Mouse (Mus musculus): ENCODE results near the gene Timeless.
"Not testable (repeated sequence)": the region's sequence is repeated elsewhere in the genome, so short reads cannot be mapped to it uniquely, and the experiment has no call there.

Gene Timeless

DNA sequence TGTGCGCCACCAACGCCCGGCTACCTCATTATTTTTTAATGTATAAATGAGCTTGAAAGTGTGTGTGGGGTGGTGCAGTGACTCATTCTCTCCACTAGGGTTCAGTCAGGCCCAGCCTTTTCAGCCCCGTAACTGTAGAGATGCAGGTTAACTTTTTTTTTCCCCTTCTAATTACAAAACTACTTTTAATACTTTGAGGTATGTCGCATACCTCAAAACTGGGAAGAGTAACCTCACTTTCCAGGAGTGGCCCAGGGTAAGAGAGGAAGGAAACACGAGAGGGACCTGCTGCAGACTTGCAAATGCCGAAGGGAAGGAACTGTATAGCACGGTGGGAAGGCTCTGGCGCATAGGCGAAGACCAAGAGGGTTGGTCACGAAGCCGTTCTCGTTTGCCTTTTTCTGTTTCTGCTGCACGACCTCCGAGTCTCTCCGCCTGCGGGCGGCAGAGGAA lies 19.0 kb upstream of the Timeless start:
- peak; percentile 30 for DNase-seq (ENCODE audit: low spot score)

DNA sequence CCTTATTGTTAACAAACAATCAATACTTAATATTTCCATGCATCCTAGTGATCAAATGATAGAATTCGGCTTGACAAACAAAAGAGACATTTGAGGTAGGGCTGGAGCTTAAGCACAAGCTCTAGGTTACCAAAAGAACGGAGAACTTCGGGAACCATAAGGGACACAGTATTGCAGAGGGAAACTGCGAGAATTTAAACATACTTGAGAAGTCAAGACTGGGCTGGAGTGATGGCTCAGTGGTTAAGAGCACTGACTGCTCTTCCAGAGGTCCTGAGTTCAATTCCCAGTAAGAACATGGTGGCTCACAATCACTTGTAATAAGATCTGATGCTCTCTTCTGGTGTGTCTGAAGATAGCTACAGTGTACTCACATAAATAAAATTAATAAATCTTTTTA lies 17.8 kb upstream of the Timeless start:
- DNase-seq (ENCODE audit: low spot score) = not testable (repeated sequence)

DNA sequence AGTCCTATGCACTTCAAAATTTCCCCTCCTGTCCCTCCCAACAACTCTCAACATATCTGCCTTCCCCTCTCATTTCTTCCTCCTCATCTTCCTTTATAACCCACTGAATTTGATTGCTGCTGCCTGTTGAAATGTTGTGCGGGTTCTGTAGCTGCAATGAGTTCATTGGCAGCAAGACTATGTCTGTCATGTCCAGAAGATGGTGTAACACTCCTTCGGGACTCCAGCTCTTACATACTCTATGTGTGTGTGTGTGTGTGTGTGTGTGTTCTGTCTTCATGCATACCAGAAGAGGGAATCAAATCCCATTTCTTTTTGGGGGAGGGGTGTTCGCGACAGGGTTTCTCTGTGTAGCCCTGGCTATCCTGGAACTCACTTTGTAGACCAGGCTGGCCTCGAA lies 16.9 kb upstream of the Timeless start:
- DNase-seq (ENCODE audit: low spot score) = no peak

DNA sequence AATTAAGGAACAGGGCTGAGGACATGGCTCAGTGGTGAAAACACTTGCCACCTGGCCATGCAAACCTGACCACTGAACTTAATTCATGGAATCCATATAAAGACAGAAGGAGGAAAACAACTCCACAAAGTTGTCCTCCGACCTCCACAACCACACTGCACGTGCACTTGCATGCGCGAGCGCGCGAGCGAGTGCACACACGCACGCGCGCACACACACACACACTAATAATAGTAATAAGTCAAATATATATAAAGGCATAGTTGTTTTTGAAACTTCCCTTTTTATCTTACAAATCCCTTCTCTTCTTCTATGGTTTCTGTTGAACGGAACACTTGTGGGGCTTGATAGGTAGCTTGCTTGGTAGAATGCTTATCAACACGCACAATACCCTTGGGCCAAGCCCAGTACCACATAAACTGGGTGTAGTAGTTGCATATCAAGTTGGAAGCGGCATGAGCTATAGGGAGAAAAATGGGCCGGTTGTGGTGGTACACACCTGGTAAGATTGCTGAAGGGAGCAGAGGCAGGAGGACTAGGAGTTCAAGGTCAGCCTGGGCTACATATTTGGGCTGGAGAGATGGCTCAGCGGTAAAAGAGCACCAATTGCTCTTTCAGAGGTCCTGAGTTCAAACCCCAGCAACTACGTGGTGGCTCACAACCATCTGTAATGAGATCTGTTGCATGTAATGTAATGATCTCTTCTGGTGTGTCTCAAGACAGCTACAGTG lies 13.3 kb upstream of the Timeless start:
- DNase-seq (ENCODE audit: low spot score) = no peak

DNA sequence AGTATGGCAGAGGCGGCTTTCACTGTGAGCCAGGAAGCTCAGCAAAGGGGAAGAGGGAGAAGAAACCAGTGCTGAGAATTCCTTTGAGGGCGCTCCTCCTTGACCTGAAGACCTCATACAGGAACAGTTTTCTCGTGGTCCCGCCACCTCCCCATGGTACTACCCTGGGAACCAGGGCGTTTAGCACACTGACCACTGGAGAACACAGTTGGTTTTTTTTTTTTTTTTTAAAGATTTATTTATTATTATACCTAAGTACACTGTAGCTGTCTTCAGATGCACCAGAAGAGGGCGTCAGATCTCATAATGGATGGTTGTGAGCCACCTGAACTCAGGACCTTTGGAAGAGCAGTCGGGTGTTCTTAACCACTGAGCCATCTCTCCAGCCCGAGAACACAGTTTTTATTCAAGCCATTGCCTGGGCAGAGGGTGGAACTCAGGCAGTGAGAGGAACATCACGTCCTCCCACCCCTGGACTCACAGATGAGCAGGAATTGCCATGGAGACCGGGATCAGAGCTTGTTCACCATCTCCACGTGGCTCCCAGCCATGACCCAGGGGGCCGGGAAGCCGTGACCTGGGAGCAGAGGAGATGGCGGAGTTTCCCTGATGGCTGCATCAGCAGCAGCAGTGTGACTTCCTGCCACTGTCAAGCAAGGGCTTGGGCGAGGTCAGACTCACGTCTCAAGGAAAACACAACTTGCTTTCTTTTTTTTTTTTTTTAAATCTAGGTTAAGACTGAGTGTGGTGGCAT lies 10.2 kb upstream of the Timeless start:
- no peak for DNase-seq (ENCODE audit: low spot score)

DNA sequence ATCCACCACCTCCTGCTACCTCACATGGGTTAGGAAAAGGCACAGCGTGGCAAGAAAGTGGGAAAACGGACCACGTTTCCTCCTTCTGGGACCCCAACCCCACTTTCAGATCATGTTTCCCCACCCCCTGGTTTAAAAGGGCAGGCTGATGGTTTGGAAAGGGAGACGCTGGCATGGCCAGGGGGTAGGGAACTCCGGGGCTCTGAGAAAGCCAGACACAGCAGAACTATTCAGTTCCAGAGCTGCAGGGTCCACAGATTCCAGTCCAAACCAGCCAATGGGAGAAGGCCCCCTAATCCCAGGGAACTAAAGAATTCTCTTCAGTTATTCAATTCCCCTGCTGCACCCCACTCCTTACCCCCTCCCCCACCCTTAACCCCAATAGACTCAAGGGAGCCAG lies 6.8 kb upstream of the Timeless start:
- no peak for DNase-seq (ENCODE audit: low spot score)

DNA sequence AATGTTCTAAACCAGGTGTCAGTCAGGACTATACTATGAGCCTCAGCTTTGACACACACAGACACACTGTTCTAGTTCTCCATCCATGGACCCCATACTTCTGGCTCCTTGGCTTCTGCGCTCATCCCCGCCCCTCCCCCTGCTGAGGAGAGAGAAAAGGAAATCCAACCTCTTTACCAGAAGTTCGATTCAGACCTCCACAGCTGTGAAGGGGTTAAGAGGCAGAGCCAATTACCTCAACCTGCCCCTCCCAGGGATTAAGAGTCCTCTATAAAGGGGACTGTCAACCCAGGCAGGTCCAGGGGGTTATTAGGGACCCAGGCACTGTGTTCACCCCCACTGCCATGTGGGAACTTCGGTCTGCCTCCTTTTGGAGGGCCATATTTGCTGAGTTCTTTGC lies 6.3 kb upstream of the Timeless start, which contains the start of gene Mip:
Gene Mip, plus strand, starts transcription at position 301 of the 400 bp plus-strand sequence.
- no peak for DNase-seq (ENCODE audit: low spot score)

DNA sequence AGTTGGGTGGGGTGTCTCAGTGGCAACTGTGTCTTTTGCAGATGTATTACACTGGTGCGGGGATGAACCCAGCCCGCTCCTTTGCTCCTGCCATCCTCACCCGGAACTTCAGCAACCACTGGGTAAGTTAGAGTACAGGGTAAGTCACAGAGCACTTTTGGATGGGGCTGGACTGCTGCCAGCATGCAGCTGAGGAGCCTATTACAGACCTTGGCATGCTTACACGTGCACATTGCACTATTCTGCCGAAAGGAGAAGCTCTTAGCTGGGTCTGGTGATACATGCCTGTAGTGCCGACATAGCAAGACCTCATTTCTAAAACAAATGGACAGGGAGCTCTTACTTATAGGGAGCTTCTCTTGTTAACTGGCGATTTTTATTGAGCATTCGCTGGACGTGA lies 4.3 kb upstream of the Timeless start:
- DNase-seq (ENCODE audit: low spot score) = no peak

DNA sequence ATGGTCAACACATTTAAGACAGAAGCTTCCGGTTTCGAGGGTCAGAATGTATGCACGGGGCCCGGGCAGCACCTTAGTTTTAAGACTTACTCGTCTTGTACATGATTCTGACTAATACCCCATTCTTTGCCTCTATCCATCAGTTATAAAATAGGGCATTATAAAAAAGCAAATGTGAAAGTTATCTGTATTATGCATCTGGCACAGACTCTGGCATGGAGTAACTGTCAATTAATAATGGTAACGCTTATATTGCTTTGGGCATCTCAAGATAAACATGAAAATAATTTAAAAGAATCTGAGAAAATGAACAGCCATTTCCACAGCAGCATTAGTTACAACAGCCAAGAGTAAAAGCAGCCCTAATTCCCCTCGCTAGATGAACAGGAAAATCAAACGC lies 3.9 kb upstream of the Timeless start:
- DNase-seq (ENCODE audit: low spot score) = no peak

DNA sequence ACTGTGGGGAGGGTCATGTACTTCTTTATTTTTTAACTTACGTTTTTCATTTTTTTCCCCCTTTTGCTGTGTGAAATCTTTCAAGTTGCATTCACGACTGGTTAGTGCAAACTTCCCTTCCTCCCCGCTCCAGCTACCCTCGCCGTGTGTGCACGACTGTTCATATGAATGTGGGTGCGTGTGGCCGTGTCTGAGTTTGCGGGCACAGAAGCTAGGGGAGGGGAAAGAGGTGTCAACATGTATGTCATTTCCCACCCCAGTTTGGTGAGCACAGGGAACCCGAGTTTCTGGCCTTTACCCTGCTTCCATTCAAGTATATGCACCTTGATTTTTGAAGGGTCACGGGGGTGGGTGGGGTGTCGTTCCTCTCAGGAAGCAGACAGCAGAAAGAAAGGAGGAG lies 1.3 kb upstream of the Timeless start:
- no peak for DNase-seq (ENCODE audit: low spot score)

DNA sequence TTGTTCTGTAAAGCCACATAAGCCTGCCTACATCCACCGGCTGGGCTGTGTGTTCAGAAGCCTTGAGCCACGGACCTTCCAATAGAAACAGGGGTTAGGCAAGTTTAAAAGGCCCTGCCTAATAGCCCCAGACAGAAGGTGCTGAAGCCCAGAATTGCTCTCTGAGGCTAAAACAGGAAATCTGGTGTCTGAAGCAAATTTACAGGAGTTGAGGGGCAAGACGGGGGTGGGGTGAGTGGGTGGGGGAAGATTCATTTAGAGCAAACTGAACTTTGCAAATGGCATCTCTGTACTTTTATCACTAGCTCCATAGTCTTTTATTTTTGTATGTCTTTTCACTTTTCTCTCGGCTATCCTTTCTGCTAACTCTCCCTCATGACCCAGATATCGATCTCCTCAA lies 719 bp upstream of the Timeless start:
- DNase-seq (ENCODE audit: low spot score) = no peak

DNA sequence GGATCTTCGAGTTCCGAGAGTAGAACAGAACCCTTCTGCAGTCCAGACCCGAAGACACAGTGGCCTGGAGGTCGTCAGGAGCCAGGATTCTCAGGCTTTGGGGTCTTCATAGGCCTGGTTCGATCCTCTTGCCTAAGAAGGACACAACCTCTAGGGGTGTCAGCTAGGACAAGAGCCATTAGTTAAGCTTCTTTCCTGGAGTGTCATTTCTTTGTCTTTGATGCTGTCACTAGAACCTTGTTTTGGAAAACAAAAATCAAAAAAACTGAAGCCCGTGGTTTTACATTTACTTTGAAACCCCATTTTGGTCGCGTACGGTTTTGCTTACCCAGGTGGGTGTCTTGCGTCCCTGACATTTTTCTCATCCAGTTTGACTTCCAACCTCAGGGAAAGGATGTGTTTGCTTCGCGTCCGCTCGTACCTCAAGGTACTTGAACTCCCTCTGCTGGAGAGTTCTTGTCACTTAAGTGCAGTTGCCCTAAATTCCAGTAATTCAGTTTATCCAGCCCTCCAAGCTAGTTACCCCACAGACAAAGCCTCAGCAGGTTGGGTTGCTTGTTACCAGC lies 638 bp downstream of the Timeless start:
- DNase-seq (ENCODE audit: low spot score) = peak; percentile 59

DNA sequence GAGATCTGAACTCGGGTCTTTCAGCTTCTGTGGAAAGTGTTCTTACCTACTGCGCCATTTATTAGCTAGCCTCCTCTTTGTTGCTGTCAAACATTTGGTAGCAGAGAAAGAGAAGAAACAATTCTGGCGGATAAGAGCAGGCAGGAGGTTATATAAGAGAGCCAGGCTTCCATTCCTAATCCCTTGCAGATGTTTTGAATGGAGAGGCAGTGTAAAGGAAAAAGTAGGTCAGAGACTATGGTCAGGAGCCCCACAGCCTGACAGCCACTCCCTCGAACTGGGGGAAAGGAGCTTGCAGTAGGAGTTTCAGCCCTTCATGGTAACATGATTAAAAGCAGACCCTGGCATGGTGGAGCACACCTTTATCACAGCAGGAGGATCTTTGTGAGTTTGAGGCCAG lies 4.5 kb downstream of the Timeless start:
- no peak for DNase-seq (ENCODE audit: low spot score)

DNA sequence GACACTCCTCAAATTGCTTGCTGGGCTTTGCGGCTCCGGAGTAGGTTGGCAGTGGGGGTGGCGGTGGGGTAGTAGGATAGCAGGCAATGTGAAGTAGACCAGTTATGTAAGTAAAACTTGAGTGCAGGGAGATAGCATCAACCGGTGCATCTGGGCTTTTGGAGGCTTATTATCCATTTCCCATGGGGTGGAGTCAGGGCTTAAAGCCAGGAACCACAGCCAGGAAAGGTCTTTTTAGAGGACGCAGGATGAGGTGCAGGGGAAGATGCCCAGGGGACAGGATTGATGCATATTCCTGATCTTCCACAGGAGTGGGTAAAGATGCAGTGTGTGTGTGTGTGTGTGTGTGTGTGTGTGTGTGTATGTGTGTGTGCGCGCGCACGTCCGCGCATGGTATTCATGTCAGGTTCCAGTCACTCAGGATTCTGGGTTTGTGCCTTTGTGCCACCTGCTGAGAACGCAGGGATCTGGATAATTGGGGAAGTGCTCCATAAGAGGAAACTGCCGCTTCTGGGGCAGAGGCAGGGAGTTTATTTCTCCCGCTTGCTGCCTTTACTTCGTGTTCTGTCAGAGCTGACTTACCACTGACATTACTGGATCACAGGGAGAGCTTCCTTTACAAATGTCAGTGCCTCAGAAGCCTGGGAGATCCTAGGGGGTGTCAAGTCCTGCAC lies 6.1 kb downstream of the Timeless start:
- no peak for DNase-seq (ENCODE audit: low spot score)

DNA sequence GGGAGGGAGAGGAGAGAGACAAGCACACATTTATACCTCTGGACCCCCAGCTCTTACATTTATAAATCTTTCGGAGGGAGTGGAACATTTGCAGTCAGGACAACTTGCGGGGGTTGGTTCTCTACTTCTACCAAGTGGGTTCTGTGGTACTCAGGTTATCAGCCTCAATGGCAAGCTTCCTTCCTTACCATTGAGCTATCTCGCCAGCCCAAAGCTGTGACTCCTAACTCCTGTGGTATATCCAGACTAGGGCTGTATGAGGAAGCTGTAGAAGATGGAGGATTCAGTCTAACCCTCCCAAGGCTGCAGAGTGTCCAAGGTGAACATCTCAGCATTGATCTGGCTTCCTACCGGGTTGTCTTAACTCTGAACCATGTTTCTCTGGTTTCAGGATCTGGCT lies 7.3 kb downstream of the Timeless start:
- DNase-seq (ENCODE audit: low spot score) = no peak

DNA sequence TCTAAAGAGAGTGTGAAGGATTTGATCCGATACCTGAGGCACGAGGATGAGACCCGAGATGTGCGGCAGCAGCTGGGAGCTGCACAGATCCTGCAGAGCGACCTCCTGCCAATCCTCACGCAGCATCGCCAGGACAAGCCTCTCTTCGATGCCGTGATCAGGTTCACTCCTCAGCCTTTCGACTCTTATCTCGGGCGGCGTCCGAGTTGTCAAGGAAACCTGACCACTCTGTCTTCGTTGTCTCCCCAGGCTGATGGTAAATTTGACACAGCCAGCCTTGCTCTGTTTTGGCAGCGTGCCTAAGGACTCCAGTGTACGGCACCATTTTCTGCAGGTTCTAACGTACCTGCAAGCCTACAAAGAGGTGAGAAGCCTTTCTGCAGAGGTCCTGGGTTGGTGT lies 8.3 kb downstream of the Timeless start:
- DNase-seq (ENCODE audit: low spot score) = no peak

DNA sequence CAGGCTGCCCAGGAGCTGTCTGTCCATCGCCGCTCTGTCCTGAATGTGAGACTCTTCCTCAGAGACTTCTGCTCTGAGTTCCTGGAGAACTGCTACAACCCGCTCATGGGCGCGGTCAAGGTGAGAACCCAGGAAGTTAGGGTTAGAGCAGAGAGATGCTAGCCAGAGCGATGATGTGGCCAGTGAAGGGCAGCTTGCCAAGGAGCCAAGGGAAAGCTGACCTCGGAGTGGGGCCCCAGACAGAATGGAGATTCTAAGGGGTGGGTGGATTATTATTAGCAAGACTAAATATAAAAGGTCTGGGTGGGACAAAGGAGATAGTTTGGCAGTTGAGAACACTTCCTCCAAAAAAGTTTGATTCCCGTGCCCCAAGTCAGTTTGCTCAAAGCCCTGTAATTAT lies 11.4 kb downstream of the Timeless start:
- DNase-seq (ENCODE audit: low spot score) = no peak

DNA sequence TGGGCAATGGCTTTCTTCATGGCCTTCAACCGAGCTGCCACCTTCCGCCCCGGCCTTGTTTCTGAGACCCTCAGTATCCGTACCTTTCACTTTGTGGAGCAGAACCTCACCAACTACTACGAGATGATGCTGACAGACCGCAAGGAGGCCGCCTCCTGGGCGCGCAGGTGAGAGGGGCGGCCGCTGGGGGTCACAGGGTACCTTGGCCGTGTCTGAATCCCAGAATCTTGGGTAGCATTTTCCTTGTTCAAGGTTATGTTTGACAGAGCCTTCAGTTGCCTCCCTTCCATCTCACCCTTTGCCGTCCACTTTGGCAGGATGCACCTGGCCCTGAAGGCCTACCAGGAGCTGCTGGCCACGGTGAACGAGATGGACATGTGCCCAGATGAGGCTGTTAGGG lies 12.3 kb downstream of the Timeless start:
- no peak for DNase-seq (ENCODE audit: low spot score)

DNA sequence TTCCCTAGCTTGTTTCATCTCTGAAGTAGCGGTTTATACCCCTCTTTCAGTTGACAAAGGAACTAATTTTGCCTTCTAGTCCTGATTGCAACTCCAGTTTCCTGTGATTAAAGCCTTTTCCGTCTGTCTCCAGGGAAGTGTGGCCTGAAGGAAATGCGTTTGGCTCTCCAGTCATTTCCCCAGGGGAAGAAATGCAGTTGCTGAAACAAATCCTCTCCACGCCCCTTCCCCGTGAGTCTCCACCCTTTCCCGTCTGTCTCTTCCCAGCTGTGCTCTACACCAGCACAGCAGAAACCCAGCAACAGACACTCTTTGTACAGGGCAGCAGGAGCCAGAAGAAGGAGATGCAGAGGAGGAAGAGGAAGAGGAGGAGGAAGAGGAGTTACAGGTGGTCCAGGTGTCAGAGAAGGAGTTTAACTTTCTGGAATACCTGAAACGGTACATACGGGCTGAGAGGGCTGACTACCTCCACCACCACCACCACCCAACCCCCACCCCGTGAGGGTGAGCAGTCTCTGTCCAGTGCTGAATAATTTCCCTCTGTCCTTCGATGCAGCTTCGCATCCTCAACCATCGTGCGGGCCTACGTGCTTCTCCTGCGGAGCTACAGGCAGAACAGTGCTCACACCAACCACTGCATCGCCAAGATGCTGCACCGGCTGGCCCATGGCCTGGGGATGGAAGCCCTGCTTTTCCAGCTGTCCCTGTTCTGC lies 15.3 kb downstream of the Timeless start:
- no peak for DNase-seq (ENCODE audit: low spot score)

DNA sequence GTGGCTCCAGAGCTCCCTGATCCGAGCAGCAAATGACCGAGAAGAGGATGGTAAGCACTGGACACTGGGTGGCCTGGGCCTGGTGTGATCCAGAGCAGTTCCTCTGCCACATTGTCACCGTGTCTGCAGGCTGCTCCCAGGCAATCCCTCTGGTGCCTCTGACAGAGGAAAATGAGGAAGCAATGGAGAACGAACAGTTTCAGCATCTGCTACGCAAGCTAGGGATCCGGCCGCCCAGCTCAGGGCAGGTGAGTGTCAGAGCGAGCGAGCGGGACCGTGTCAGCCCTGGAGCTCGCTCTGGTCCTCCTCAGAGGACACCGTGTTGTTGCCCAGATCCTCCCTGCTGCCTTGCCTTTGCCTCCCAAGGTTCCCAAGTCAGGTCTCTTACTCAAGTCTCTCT lies 18.7 kb downstream of the Timeless start:
- no peak for DNase-seq (ENCODE audit: low spot score)

DNA sequence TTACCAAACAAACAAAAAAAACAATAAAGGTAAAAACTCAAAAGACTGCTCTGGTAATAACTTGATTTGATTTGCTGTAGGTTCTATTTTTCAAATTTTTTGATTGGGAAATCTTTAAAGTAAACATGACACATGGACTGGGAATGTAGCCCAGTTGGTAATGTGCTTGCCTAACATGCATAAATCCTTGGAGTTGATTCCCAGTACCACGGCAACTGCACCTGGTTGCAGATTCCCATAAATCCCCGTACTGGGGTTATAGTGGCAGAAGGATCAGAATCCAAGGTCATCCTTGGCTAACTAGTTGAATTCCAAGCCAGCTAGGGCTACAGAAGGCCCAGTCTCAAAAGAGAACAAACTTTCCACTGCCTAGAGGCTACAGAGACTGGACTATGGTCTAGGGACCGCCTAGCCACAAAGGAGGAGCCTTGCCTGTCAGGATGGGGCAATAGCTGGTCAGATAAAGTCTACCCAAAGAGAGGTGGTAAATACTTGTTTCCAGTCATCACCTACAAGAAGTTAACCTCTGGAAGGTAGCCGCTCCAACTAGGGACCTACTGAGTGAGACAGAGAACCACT lies 21.9 kb downstream of the Timeless start, which contains the start of gene Apon:
Gene Apon, plus strand, starts transcription at position 420 of the 579 bp plus-strand sequence.
- DNase-seq (ENCODE audit: low spot score) = no peak

DNA sequence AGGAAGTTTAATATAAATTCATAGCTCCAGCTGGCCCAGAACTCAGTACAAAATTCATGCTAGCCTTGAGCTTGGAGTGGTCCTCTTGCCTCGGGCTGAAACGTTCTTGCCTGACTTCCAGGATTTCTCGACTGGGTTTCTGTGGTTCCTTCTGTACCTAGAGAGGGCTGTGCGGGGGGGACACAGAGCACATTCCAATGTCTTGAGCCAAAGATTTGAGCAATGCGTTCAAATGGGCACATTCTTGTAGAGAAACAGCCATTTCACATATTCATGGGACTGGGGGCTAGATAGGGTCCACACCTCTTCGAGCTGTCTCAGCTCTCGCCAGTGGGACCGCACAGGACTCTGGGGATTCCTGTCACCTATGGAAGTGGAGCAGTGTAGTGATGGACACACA lies 24.1 kb downstream of the Timeless start:
- no peak for DNase-seq (ENCODE audit: low spot score)

All from spleen, adult 12 weeks (tissue).